Mouse (Mus musculus) MEL (cell line): ENCODE results near the gene Negr1.

Experiments
- CHD2 ChIP-seq: IDR thresholded peaks from 2 replicates; pipeline ENCODE4 v1.6.1; 2011; ENCODE audit warnings: low read length, improper control_type of control experiment
- CTCF ChIP-seq, 3 experiments: IDR thresholded peaks in 2 of 3; conservative IDR thresholded peaks in 1 of 3; 2 replicates each; pipeline ENCODE4 v1.5.1; 2011 to 2012; ENCODE audit warnings: low read length in 3 of 3, low read depth in 2 of 3, mild to moderate bottlenecking in 2 of 3, improper control_type of control experiment in 1 of 3, inconsistent platforms in 1 of 3, mixed read lengths in 1 of 3, moderate library complexity in 1 of 3; ENCODE audit not compliant: control insufficient read depth in 1 of 3, insufficient read depth in 1 of 3, poor library complexity in 1 of 3, severe bottlenecking in 1 of 3
- EP300 ChIP-seq, 2 experiments: IDR thresholded peaks; 2 replicates each; pipeline ENCODE4 v1.6.1; 2011; ENCODE audit warnings: improper control_type of control experiment in 2 of 2, low read length in 2 of 2, low read depth in 1 of 2, mild to moderate bottlenecking in 1 of 2
- GABPA ChIP-seq: IDR thresholded peaks from 2 replicates; pipeline ENCODE4 v1.6.1; 2012; ENCODE audit warnings: low read depth, mild to moderate bottlenecking, inconsistent platforms, low read length, improper control_type of control experiment, moderate library complexity
- JUND ChIP-seq: IDR thresholded peaks from 2 replicates; pipeline ENCODE4 v1.6.1; 2011; ENCODE audit warnings: low read depth, mild to moderate bottlenecking, improper control_type of control experiment, low read length
- MAX ChIP-seq: IDR thresholded peaks from 2 replicates; pipeline ENCODE4 v1.6.1; 2011; ENCODE audit warnings: low read length, improper control_type of control experiment
- POLR2A ChIP-seq, 2 experiments: IDR thresholded peaks; 2 replicates each; pipeline ENCODE4 v1.6.1; 2011 to 2012; ENCODE audit warnings: low read length in 2 of 2, mild to moderate bottlenecking in 2 of 2, control low read depth in 1 of 2, improper control_type of control experiment in 1 of 2, low read depth in 1 of 2, moderate library complexity in 1 of 2; ENCODE audit not compliant: control insufficient read depth in 1 of 2, insufficient read depth in 1 of 2, poor library complexity in 1 of 2
- POLR2AphosphoS2 ChIP-seq: IDR thresholded peaks from 2 replicates; pipeline ENCODE4 v1.6.1; 2011; ENCODE audit warnings: low read length, improper control_type of control experiment
- SMC3 ChIP-seq: IDR thresholded peaks from 2 replicates; pipeline ENCODE4 v1.6.1; 2011; ENCODE audit warnings: low read depth, low read length, improper control_type of control experiment
- ZMIZ1 ChIP-seq: IDR thresholded peaks from 2 replicates; pipeline ENCODE4 v1.6.1; 2012; ENCODE audit warnings: low read depth, mild to moderate bottlenecking, inconsistent platforms, low read length, improper control_type of control experiment, moderate library complexity

DNA sequence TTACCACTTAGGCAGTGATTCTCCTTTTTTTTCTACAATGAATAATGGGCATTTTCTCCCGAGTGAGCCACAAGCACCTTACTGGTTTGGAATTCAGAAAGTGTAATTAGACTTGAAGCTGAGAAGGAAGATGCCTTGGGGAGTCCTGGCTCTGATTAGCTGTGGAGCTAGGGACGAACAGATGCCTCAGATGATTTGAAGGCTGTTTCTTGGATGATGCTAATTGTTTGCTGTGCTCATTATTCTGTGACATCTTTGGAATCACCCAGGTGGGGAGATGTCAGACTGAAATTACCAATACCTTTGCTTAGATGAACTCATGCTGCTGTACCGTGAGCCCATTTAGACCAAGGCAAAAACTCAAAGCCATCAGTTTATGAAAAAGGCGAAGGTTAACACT is 333.7 kb downstream of the Negr1 start:
- no peak for TF ChIP-seq ZMIZ1
- no peak for TF ChIP-seq SMC3
- no peak for TF ChIP-seq JUND
- TF ChIP-seq CTCF (IDR thresholded peaks at IDR 0.05 in 2 of 3, conservative IDR thresholded peaks at IDR 0.05 in 1 of 3; ENCODE audit: control insufficient read depth in 1 of 3, insufficient read depth in 1 of 3, low read depth in 2 of 3, low read length in 3 of 3, poor library complexity in 1 of 3, severe bottlenecking in 1 of 3): no peak
- TF ChIP-seq EP300 (IDR thresholded peaks at IDR 0.05; ENCODE audit: low read depth in 1 of 2, low read length in 2 of 2): no peak
- TF ChIP-seq MAX: no peak
- no peak for TF ChIP-seq CHD2
- TF ChIP-seq GABPA: no peak
- no peak for TF ChIP-seq POLR2A (IDR thresholded peaks at IDR 0.05; ENCODE audit: control insufficient read depth in 1 of 2, insufficient read depth in 1 of 2, low read depth in 1 of 2, low read length in 2 of 2, poor library complexity in 1 of 2)
- TF ChIP-seq POLR2AphosphoS2: no peak
